Mouse (Mus musculus): ENCODE results near the gene Lonrf2.

DNA sequence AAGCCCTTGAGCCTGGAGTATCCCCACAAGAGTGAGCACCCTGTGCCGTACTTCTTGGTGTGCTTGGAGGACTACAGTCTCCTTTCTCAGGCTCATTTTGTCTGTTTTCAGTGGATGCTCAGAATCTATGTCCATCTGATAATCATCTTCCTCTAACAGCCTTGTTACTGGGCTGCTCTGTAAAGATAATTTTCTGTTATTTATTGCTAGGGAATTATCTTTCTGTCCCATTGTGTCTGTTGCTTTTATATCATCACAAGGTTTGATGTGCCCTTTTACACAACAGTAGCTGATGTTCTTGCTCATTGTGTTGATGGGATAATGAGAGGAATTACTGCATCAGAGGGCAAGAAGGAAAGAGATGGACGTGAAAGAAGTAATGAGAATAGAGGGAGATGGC lies 15.7 kb upstream of the Lonrf2 start:
- no peak for TF ChIP-seq CTCF (IDR thresholded peaks at IDR 0.05; ENCODE audit: control insufficient read depth, insufficient read depth, low read length)
- TF ChIP-seq POLR2A (IDR thresholded peaks at IDR 0.05; ENCODE audit: borderline replicate concordance, control insufficient read depth, low read depth, low read length), result no peak

Measured in bone marrow, adult 2 months (tissue).